Mouse (Mus musculus): ENCODE measurements around the gene Znrd1as.

The Znrd1as gene

GRCm38 (mm10) chr17:36957999-36958743 is at the start of gene Znrd1as, which contains the start of gene Znrd1:
Gene Znrd1as, plus strand, starts transcription at chr17:36958592.
Gene Znrd1, minus strand, starts transcription at chr17:36958559.
- peak; percentile 96 to 97 for DNase-seq

GRCm38 (mm10) chr17:36909802-36910201 is 48.6 kb upstream of the Znrd1as start:
- DNase-seq, result no peak

GRCm38 (mm10) chr17:36912031-36912430 is 46.4 kb upstream of the Znrd1as start:
- DNase-seq, result no peak

- DNase-seq, result peak; percentile 87 to 89
These were observed 44.3 kb upstream of the Znrd1as start for GRCm38 (mm10) chr17:36914108-36914507.

GRCm38 (mm10) chr17:36915076-36915475 is 43.3 kb upstream of the Znrd1as start:
- DNase-seq, result peak; percentile 83

- peak; percentile 10 to 24 for DNase-seq
These were observed 38.2 kb upstream of the Znrd1as start for GRCm38 (mm10) chr17:36920239-36920638.

GRCm38 (mm10) chr17:36922715-36923114 is 35.7 kb upstream of the Znrd1as start:
- DNase-seq, result no peak

DNA sequence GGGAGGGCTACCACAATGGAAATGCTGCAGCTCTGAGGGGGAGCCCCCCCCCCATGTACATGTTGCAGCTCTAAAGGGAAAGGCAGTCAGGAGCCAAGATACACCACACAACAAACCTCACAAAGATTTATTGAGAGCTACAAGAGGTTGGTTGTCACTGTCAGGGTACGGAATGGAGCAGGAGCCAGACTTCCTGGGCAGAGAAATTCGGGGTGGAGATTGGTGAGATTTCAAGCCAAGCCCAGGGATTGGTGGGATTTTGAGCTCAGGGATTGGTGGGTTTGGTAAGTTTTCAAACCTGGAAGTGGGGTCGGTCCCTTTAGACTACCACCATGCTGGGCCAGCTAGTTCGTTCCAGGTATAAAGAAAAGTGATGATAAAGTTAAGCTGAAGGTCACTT is 34.9 kb upstream of the Znrd1as start:
- no peak for DNase-seq

GRCm38 (mm10) chr17:36927496-36928120 is 30.8 kb upstream of the Znrd1as start:
- DNase-seq, result no peak

DNA sequence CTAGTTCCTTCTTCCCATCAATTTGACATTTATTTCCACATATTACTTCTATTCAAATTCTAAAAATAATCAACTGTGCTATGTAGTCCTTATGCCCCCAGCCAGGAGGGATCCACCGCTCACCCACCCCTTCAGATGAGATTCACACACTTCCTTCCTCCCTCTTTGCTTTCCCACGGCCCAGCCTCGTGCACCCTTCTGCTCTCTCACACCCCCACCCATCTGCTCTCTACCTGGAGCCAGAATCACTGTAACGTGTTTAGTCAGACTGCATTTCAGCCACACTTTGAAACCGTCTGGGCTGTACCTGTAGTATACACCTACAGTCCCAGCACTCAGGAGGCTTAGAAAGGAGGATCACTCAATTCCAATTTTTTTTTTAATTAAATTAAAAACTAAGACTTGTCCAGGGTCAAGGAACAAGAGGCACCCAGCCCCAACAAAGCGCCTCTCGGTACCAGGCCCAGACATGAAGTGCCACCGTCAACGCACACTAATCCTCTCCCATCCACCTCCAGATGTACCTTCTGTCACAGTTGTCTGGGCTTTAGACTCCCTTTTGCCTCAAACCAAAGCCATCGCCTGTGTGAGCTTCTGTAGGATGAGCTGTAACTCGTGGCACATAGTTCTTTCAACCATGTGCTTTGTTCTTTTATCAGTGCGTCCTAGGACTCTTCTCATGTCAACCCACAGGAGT is 29.0 kb upstream of the Znrd1as start:
- no peak for DNase-seq

- DNase-seq, result no peak
These were observed 28.2 kb upstream of the Znrd1as start for GRCm38 (mm10) chr17:36930233-36930632.

DNA sequence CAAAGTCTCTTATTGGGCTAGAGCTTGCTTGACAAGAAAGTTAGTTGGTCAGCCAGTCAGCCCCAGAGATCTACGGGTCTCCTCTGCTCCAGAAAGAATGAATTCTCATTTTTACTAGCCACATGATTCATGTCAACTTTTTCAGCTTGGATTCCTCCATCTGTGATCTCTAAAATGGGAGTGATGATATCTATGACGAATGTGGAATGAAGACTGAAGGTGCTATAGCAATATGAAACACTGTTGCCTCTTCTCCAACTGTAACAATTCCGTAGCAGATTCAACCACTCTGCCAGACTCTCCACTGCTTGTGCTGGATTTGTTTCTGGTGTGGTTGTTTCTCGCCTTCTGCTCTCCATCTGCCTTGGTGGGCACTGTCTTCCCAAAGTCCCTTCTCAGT is 27.3 kb upstream of the Znrd1as start:
- DNase-seq, result no peak

DNA sequence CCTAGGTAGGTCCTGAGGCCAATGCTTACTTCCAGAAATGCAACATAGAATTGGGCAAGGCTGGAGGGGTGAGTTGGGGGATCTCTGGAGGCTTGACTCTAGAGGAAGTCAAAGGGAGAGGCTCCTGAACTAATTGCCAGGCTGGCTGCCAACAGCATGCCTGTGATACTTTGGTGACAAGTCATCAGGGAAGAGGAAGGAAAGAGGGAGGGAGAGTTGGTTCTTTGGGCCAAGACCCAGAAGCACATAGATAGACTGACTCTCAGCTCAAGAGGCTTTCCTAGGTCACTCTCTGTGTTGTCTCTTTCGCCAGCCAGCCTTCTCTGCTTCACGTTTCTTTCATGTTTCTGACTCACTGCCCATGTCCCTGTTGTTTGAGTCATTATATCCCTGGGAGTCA is 26.6 kb upstream of the Znrd1as start:
- DNase-seq, result peak; percentile 36 to 58

GRCm38 (mm10) chr17:36938056-36938455 is 20.3 kb upstream of the Znrd1as start:
- DNase-seq, result no peak

DNA sequence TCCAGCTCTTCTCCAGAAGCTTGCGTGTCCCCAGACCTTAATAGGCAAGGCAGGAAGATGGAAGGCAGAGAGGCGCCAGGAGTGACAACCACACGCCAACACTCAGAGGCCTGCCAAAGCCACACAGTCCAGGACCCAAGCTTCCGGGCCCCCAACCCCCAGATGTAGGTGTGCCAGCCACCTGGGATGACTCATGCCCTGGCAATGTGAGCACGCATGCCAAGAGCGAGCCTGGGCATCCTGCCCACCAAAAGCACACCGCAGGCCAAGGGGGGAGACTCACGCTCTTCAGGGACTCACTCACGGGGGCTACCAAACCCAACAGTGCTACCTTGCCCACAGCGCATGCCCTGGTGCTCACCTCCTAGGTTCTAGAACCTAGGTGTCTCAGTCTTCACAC is 16.0 kb upstream of the Znrd1as start:
- DNase-seq, result peak; percentile 36 to 58

DNA sequence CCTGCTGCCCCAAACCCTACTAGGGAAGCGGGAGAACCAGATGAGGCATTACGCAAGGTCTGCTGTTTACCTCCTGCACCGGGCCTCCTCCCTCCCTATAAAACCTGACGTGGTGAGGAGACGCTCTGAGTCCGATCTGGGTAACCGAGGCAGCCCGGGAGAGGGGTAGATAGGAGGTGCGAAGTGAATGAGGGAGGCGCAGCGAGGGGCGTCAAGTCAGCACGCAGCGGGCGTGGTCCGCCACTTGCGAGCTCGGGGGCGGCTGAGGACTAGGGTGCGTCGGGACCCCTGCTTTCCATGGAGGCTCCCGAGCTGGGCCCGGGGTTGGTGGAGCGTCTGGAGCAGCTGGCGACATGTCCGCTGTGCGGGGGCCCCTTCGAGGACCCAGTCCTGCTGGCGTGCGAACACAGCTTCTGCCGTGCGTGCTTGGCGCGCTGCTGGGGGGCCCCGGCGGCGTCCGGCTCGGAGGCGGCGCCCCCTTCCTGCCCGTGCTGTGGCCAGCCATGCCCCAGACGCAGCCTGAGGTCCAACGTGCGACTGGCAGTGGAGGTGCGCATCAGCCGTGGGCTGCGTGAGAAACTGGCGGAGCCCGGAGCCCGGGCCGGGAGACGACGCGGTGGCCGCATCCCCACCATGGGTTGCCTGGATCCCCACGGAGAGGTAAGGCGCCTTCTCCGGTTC is 15.5 kb upstream of the Znrd1as start, which contains the start of gene Rnf39:
TSS of gene Rnf39 (plus strand) at position 128 of the 681 bp plus-strand sequence.
- peak in 1 of 2 experiments; percentile 47 for DNase-seq

DNA sequence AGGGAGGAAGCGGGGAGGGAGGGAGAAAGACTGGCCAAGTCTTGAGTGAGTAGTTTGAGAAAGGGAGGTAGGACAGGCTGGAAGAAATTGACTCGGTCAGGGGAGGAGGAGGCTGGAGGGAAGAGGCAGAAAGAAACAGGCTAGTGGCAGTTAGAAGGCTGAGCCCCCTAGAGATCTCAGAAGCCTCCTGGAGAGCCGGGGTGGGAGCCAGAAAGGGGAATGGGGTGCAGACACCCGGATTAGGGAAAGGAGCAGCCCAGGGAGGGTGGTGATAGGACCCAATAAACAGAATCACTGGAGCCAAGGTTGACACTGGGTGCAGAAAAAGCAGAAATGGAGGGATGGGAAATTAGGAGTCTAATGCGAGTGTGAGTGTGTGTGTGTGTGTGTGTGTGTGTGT is 14.7 kb upstream of the Znrd1as start:
- no peak for DNase-seq

- no peak for DNase-seq
These were observed 14.1 kb upstream of the Znrd1as start for GRCm38 (mm10) chr17:36944121-36944775.

GRCm38 (mm10) chr17:36947051-36947819 is 11.2 kb upstream of the Znrd1as start:
- DNase-seq, result peak; percentile 64 to 74

DNA sequence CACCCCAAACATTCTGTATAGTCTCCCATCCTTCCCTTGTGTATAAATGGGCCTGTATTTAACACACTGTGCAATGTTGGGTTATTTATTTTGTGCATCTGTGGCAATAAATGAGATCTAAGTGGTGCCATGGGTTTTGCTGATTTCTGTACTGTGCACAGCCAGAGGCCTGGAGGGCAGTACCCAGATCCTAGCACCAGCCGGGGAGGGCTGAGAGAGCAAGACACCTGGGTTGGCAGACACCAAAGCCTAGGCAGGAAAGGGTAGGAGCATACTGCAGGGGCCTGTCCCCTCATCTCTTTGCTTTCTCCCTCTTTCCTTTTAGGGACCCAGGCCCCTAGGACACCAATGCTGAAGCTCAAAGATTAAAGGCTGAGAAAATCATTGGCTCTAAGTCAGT is 10.1 kb upstream of the Znrd1as start:
- no peak for DNase-seq

- no peak for DNase-seq
These were observed 9.1 kb upstream of the Znrd1as start for GRCm38 (mm10) chr17:36949265-36949664.

All from kidney, postnatal 4 days (tissue).